17 mouse cellular contexts compared by ENCODE assay signal in genomic region chr6:55241479-55241878, GRCm38 (mm10). TPM values are rescaled to one million over a fixed set of nuclear protein-coding genes. Genes with fewer than 3 reads are reported as not detected.
DNase-seq lines count a peak whose midpoint lies in the region; ATAC-seq and TF ChIP-seq lines count a peak whose summit lies in the region.
"Had no signal": no experiment of that assay in that cellular context is flagged by ENCODE, and none has a peak within 500 bp of the region (broad histone marks: within the 10 kb centered on the region; RNA-seq: fewer than 3 reads in every experiment).

No protein-coding gene starts in this region.

- no peak for TF ChIP-seq POLR2A in embryonic fibroblast, embryonic 13.5 days (IDR thresholded peaks at IDR 0.05; ENCODE audit: low read depth, low read length)

- no peak overlapping the region for H3K4me3 ChIP-seq in embryonic fibroblast, embryonic 13.5 days (ENCODE audit: insufficient read depth, low read length)
- no peak overlapping the region for H3K4me3 ChIP-seq in heart, embryonic 12.5 days
- H3K4me3 ChIP-seq in forebrain, embryonic 13.5 days: no peak overlapping the region
- H3K4me3 ChIP-seq: embryonic facial prominence, embryonic 12.5 days had no signal

- no peaks in the 10 kb centered on the region for H3K4me1 ChIP-seq in embryonic fibroblast, embryonic 13.5 days (ENCODE audit: control insufficient read depth, insufficient read depth, low read length)
- H3K4me1 ChIP-seq in heart, embryonic 12.5 days (replicated peaks): peaks cover 30% of the 10 kb centered on the region
- no peaks in the 10 kb centered on the region for H3K4me1 ChIP-seq in forebrain, embryonic 13.5 days
- H3K4me1 ChIP-seq: embryonic facial prominence, embryonic 12.5 days had no signal

- 19% methylated on average over 5 of the region's 5 CpGs for WGBS in heart, embryonic 12.5 days
- WGBS in forebrain, embryonic 13.5 days: 89% methylated on average over 5 of the region's 5 CpGs

- H3K9ac ChIP-seq in heart, embryonic 12.5 days: no peak overlapping the region
- H3K9ac ChIP-seq in forebrain, embryonic 13.5 days: no peak overlapping the region
- H3K9ac ChIP-seq: embryonic facial prominence, embryonic 12.5 days; liver, embryonic 14.5 days had no signal

- peak; percentile 30 for DNase-seq in layer of hippocampus, adult 11-12 months (ENCODE audit: low spot score)
- no peak for DNase-seq in layer of hippocampus, postnatal 25 days (ENCODE audit: extremely low spot score in 1 of 2, low spot score in 1 of 2)
- peak; percentile 14 to 87 for DNase-seq in left cerebral cortex, postnatal 25 days (ENCODE audit: low spot score in 2 of 2)
- DNase-seq in thymus, postnatal 10 days (ENCODE audit: low spot score in 2 of 2): no peak
- DNase-seq in kidney, adult 18-20 months: no peak
- DNase-seq: adrenal gland, postnatal 25 days; cerebellum, adult 9-11 months; kidney, adult 8-10 months; spleen, adult 18-20 months had no signal

- no peaks in the 10 kb centered on the region for H3K27me3 ChIP-seq in heart, embryonic 12.5 days (replicated peaks)
- H3K27me3 ChIP-seq in forebrain, embryonic 13.5 days: no peaks in the 10 kb centered on the region
- H3K27me3 ChIP-seq: embryonic facial prominence, embryonic 12.5 days had no signal

- H3K27ac ChIP-seq in embryonic fibroblast, embryonic 13.5 days (ENCODE audit: insufficient read depth, low read length): peak overlapping the region; percentile 59
- H3K27ac ChIP-seq in heart, embryonic 12.5 days (ENCODE audit: poor library complexity, severe bottlenecking): peak overlapping the region; percentile 49; the same call in 1 of the 2 replicates
- H3K27ac ChIP-seq in forebrain, embryonic 13.5 days: no peak overlapping the region
- H3K27ac ChIP-seq: embryonic facial prominence, embryonic 12.5 days; liver, embryonic 14.5 days; macrophage had no signal

- no peak for ATAC-seq in heart, embryonic 12.5 days (ENCODE audit: insufficient number of reproducible peaks, low FRiP score)
- no peak for ATAC-seq in forebrain, embryonic 13.5 days

- intact Hi-C loops in left cerebral cortex, postnatal 25 days (cut with DNase I): no loop called here

- TF ChIP-seq CTCF in embryonic fibroblast, embryonic 13.5 days (IDR thresholded peaks at IDR 0.05; ENCODE audit: borderline replicate concordance, insufficient read depth, low read length): no peak

- H3K4me2 ChIP-seq in heart, embryonic 12.5 days: peak overlapping the region; percentile 38
- no peak overlapping the region for H3K4me2 ChIP-seq in forebrain, embryonic 13.5 days
- H3K4me2 ChIP-seq: embryonic facial prominence, embryonic 12.5 days had no signal

- no peaks in the 10 kb centered on the region for H3K36me3 ChIP-seq in heart, embryonic 12.5 days
- H3K36me3 ChIP-seq in forebrain, embryonic 13.5 days (ENCODE audit: poor library complexity, severe bottlenecking): peaks cover 22% of the 10 kb centered on the region

- no peaks in the 10 kb centered on the region for H3K9me3 ChIP-seq in heart, embryonic 12.5 days (replicated peaks)
- H3K9me3 ChIP-seq in forebrain, embryonic 13.5 days (replicated peaks): no peaks in the 10 kb centered on the region
- H3K9me3 ChIP-seq: embryonic facial prominence, embryonic 12.5 days had no signal

RNA-seq across cellular contexts. Expression of gene Mindy4, which starts 38.3 kb away (rescaled TPM):
- 10 to 100 TPM; 13.4 to 13.7 TPM for total RNA-seq in layer of hippocampus, postnatal 25 days (2021)
- polyA plus RNA-seq in embryonic fibroblast, embryonic 13.5 days (2011; ENCODE audit: insufficient read length, low read depth, missing spikeins): 5.3 and 8.6 TPM in 2 replicates
- polyA plus RNA-seq in heart, embryonic 12.5 days (2016; fragmentation: Nextera tagmentation; extraction: Ambion mirVana): 6.3 and 7.8 TPM in 2 replicates
- total RNA-seq in left cerebral cortex, postnatal 25 days (2021): 10 to 100 TPM; 12.6 to 13.0 TPM
- polyA plus RNA-seq in forebrain, embryonic 13.5 days (2015; fragmentation: Nextera tagmentation; extraction: Ambion mirVana): 15.0 and 15.6 TPM in 2 replicates
- total RNA-seq: monocyte, adult 5-6 weeks; neutrophil, adult 5-6 weeks had no signal

Comparison
In these comparisons a context has a peak if more than half of its experiments do, and no peak if none do; other contexts are left out.
1. DNase-seq: peak in layer of hippocampus, adult 11-12 months (single experiment) and left cerebral cortex, postnatal 25 days (2 of 2); none in layer of hippocampus, postnatal 25 days (0 of 2), thymus, postnatal 10 days (0 of 2) and kidney, adult 18-20 months (single experiment).